Mouse (Mus musculus) intestine, postnatal 0 days (tissue): ENCODE data around the gene Tmem212. TPM values are rescaled to one million over a fixed set of nuclear protein-coding genes. Genes with fewer than 3 reads are reported as not detected.

Experiments used
- ATAC-seq: fragments of 200-750 bp; cut with Nextera tagmentation; 2 replicates; pipeline ENCODE4 v1.8.0; 2017; ENCODE audit warnings: mild to moderate bottlenecking, moderate TSS enrichment, moderate library complexity
- H3K27ac ChIP-seq: fragments of 300-500 bp; sonication (generic); 2 replicates; pipeline ENCODE4 v1.5.1; 2014; ENCODE audit warnings: mild to moderate bottlenecking, low read depth, low read length, moderate library complexity
- H3K27me3 ChIP-seq: fragments of 300-500 bp; sonication (generic); replicated peaks from 2 replicates; pipeline ENCODE4 v1.6.1; 2014; ENCODE audit warnings: low read length, mixed read lengths; ENCODE audit not compliant: control insufficient read depth, insufficient read depth
- H3K36me3 ChIP-seq: fragments of 300-500 bp; sonication (generic); 2 replicates; pipeline ENCODE4 v1.6.1; 2014; ENCODE audit warnings: mild to moderate bottlenecking, moderate library complexity; ENCODE audit not compliant: control insufficient read depth, insufficient read depth
- H3K4me1 ChIP-seq: fragments of 300-500 bp; sonication (generic); replicated peaks from 2 replicates; pipeline ENCODE4 v1.6.1; 2014; ENCODE audit warnings: antibody characterized with exemption, low read length, mixed read lengths; ENCODE audit not compliant: control insufficient read depth, insufficient read depth
- H3K4me2 ChIP-seq: fragments of 300-500 bp; sonication (generic); replicated peaks from 2 replicates; pipeline ENCODE4 v1.6.1; 2014; ENCODE audit warnings: low read depth, mild to moderate bottlenecking, moderate library complexity
- H3K4me3 ChIP-seq: fragments of 300-500 bp; sonication (generic); 2 replicates; pipeline ENCODE4 v1.5.1; 2014; ENCODE audit warnings: low read depth, low read length
- H3K9ac ChIP-seq: fragments of 300-500 bp; sonication (generic); 2 replicates; pipeline ENCODE4 v1.6.1; 2014; ENCODE audit warnings: mild to moderate bottlenecking, low read depth, low read length
- H3K9me3 ChIP-seq: fragments of 300-500 bp; sonication (generic); 2 replicates; pipeline ENCODE4 v1.6.1; 2016; ENCODE audit warnings: mixed run types; ENCODE audit not compliant: control insufficient read depth
- CTCF ChIP-seq: sonication (generic); IDR thresholded peaks from 2 replicates; pipeline ENCODE4 v1.5.1; 2016; ENCODE audit warnings: low read depth, mild to moderate bottlenecking, control low read depth, antibody characterized with exemption, moderate library complexity
- WGBS: fragments of 180-500 bp; shearing (Covaris S2); extraction: QIAGEN DNeasy Blood & Tissue Kit; methylation state at CpG from one replicate; pipeline ENCODE4 v1.1.7; 2014; 5-methylcytosine and 5-hydroxymethylcytosine counted together
- polyA plus RNA-seq: library from polyadenylated mRNA; unstranded; fragments of >200 nt; fragmentation: Nextera tagmentation; extraction: Ambion mirVana; gene quantifications from 2 replicates; pipeline ENCODE4 v1.2.1, GENCODE M21; 2015

Tmem212 gene
- polyA plus RNA-seq, 1 experiment from 2014 or later, result 0.29 TPM

GRCm38 (mm10) chr3:27881897-27882835 lies 14.0 kb downstream of the Tmem212 start:
- H3K4me2 ChIP-seq, result no peak overlapping the region
- no peaks in the 10 kb centered on the region for H3K27me3 ChIP-seq
- no peaks in the 10 kb centered on the region for H3K4me1 ChIP-seq
- H3K36me3 ChIP-seq, result no peaks in the 10 kb centered on the region
- H3K4me3 ChIP-seq, result no peak overlapping the region
- ATAC-seq, result no peak
- TF ChIP-seq CTCF, result no peak
- H3K27ac ChIP-seq, result no peak overlapping the region
- H3K9me3 ChIP-seq, result no peaks in the 10 kb centered on the region
- 67% methylated on average over 6 of the region's 6 CpGs for WGBS
- H3K9ac ChIP-seq, result no peak overlapping the region

DNA sequence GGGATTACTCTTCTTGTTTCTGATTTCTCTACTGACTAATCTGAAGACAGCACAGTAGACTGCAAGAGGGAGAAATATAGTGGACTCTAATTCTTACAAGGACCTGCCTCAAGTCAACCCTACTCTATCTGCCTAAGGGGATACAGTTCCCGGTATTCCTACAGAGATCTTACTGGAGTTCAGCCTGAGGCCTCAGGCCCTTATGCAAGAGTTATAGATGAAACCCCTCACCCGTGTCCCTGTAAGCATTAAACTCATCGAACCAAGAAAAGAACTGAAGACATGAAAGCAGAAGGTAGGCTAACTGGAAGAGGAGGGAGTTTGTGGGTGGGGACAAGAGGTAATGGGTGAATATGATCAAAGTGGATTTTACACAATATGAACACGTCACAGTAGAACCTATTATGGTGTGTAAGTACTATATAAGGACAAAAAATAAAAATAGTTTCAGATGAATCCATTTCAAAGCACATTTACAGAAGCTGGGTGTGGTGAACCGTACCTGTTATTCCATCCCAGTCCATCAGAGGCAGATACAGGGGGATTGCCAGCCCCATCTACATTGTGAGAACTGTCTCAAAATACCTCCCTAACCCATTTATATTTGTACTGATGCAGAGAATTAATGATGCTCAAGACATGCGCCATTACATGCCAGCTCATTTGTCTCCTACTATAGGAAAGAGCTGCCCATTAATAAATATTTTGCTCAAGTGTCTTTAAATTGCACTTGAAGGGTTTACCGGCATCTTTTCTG lies 17.1 kb downstream of the Tmem212 start:
- TF ChIP-seq CTCF, result no peak
- no peak overlapping the region for H3K27ac ChIP-seq
- no peak overlapping the region for H3K9ac ChIP-seq
- no peak overlapping the region for H3K4me3 ChIP-seq
- H3K4me1 ChIP-seq, result no peaks in the 10 kb centered on the region
- H3K27me3 ChIP-seq, result no peaks in the 10 kb centered on the region
- no peaks in the 10 kb centered on the region for H3K9me3 ChIP-seq
- ATAC-seq, result no peak
- no peaks in the 10 kb centered on the region for H3K36me3 ChIP-seq
- 89% methylated on average over 7 of the region's 7 CpGs for WGBS
- H3K4me2 ChIP-seq, result no peak overlapping the region

GRCm38 (mm10) chr3:27873268-27874073 lies 22.7 kb downstream of the Tmem212 start:
- no peaks in the 10 kb centered on the region for H3K4me1 ChIP-seq
- H3K9ac ChIP-seq, result no peak overlapping the region
- no peak overlapping the region for H3K4me3 ChIP-seq
- no peaks in the 10 kb centered on the region for H3K9me3 ChIP-seq
- H3K27me3 ChIP-seq, result no peaks in the 10 kb centered on the region
- ATAC-seq, result no peak
- no peaks in the 10 kb centered on the region for H3K36me3 ChIP-seq
- 71% methylated on average over 9 of the region's 9 CpGs for WGBS
- H3K4me2 ChIP-seq, result no peak overlapping the region
- H3K27ac ChIP-seq, result no peak overlapping the region
- TF ChIP-seq CTCF, result no peak

- ATAC-seq, result no peak
- H3K36me3 ChIP-seq, result no peaks in the 10 kb centered on the region
- WGBS, result 91% methylated on average over 4 of the region's 4 CpGs
Measured at GRCm38 (mm10) chr3:27872429-27872828, 23.7 kb downstream of the Tmem212 start.

GRCm38 (mm10) chr3:27871891-27872290 lies 24.3 kb downstream of the Tmem212 start:
- no peak for TF ChIP-seq CTCF
- Histone ChIP-seq H3K9me3 (no peaks in the 10 kb centered on the region), H3K36me3 (no peaks in the 10 kb centered on the region), H3K4me1 (no peaks in the 10 kb centered on the region), H3K4me2 (no peak overlapping the region), H3K9ac (no peak overlapping the region), H3K27ac (no peak overlapping the region), H3K4me3 (no peak overlapping the region), H3K27me3 (no peaks in the 10 kb centered on the region)
- ATAC-seq, result no peak
- 91% methylated on average over 3 of the region's 3 CpGs for WGBS

More at GRCm38 (mm10) chr3:27872429-27872828, 23.7 kb downstream of the Tmem212 start:
- H3K4me3 ChIP-seq, result no peak overlapping the region
- H3K9me3 ChIP-seq, result no peaks in the 10 kb centered on the region
- H3K27me3 ChIP-seq, result no peaks in the 10 kb centered on the region
- H3K27ac ChIP-seq, result no peak overlapping the region
- H3K4me1 ChIP-seq, result no peaks in the 10 kb centered on the region
- TF ChIP-seq CTCF, result no peak
- H3K9ac ChIP-seq, result no peak overlapping the region
- no peak overlapping the region for H3K4me2 ChIP-seq
